Mouse (Mus musculus): ENCODE measurements at regions not wholly inside any gene's neighbourhood (a gene's known extent, or its start where the extent isn't known, plus 50 kb on each side); places are given as distances from the start of the nearest gene placed in this dataset.

DNA sequence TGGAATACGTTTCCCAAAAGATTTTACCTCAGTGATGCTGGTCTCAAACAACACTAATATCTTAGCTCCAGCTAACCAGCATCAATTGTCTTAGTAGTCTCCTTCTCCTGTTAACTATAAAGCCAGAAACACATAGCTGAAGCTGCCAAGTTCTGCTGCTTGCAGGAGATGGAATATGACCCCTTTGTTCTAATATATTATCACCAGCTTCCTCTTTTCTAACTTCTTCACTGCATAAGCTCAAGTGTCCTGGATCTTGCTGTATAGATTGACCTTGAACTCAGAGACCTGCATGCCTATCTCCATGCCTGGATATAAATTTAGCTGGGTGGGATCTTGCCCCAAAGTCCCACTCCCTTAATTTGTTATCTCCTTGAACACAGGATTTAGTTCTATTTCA, 94.8 kb downstream of the Rbm46 start:
- no peak for DNase-seq (ENCODE audit: low read depth, low spot score)

DNA sequence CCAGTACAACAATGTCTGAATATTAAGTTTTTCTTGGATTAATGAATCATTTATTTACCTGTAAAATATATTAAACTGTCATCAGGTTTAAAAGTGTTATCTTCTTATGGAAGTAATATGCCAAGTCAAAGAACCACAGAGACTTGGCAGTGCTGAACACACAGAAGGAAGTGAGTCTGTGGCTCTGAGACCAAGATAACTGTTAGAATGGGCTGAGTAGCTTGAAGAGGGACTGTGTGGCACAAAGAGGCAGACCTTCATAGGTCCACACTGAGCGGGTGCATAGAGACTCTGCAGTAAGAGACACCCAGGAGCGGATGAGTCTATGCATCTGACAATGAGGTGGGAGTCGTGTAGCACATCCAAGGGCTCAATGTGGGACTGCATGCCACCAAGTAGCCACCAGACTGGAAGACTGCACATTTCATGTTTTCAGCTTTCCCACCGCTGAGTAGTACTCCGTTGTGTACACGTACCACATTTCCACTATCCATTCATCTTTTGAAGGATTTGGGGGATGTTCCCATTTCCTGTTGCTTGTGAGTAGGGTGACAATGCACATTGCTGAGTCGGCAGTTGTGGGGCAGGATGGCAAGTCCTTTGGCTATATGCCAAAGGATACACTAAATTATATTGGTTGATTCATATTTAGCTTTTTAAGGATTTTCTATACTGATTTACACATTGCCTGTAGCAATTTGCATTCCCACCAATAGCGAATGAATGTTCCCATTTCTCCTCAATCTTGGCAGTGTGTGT, 105.6 kb downstream of the Rbm46 start:
- no peak for DNase-seq (ENCODE audit: low read depth, low spot score)

DNA sequence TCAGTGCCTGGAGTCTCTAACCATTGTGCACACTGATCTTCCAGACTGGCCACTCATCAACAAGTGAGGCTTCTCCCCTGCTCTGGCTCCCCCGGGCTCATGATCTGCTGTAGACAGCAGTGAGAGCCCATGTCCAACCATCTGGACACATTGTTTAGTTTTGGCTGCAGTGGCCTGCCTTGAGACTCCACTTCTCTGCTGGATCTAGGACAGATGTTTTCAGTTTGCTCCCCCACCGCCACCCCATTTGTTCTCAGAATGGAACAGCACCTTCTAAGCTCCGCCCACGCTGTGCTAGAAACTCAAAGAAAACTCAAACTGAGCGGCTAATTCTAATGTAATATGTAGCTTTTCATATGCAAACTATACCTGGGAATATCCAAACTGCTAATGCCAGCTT, 108.8 kb downstream of the Rbm46 start:
- DNase-seq (ENCODE audit: low read depth, low spot score): no peak

DNA sequence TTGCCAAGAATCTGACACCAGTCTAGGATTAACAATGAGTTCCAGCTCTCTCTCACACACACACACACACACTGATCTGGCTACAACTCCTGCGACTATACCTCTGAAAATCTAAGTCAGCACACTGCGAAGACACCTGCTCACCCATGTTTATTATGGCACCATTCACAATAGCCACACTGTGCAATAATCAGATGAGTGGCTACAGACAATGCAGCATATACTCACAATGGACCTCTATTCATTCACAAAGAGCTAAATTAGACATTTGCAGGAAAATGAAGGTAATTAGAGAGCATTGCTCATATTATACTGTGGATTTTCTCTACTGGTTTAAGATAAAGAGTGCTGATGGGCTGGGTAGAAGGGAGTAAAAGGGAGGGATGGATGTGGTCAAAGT, 116.3 kb downstream of the Rbm46 start:
- DNase-seq (ENCODE audit: low read depth, low spot score): no peak

DNA sequence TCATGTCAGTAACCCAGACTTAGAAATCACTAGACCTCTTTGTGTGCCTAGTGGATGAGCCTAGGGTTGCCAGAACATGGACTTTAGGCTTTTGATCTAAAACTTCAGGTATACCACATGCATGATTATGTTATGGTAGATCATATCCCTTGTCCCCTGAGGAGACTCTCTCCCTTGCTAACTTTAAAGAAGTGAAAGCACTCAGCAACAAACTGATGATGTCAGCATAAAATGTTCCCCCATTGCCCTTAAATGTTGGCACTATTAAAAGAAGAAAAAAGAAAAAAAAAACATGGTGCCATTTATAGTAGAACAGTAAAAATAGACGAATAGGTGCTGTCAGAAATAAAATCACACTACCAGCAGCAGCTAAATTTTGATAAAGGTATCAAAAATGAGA, 117.3 kb downstream of the Rbm46 start:
- no peak for DNase-seq (ENCODE audit: low read depth, low spot score)

DNA sequence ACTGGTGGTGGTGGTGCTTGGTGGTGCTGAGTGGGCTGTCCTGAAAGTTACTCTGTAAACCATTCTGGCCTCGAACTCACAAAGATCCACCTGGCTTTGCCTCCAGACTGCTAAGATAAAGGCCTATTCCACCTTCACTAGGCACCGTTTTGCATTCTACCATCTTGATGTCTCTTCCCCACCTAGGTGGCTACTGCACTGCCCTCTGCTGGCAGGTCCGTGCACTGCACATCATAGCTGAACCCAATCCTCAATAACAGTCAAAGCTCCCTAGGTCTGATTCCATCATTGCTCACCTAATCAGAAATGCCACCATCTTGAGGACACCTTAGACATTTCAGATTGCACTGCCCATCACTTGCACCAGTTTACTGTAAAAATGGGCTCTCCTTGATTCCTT, 150.7 kb downstream of the Rbm46 start:
- peak; percentile 19 for DNase-seq (ENCODE audit: low read depth, low spot score)

DNA sequence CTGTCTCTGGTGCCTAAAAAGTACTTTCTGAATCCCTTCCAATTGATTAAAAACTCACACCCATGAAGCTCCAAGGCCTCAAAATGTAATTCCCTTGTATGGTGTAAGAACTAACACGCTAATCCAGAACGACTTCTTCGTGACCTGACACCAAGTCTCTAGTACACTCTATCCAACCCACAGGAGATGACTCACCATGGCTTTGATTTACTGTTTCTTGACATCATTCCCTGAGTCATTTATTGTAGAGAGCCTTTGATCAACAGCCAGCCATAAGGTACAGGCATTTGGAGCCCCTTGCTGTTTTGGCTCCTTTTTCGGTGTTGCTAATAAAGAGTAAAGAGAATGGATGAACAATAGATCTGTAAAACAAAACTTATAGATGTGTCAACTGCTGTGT, 159.7 kb upstream of the Npy2r start:
- no peak for DNase-seq (ENCODE audit: low read depth, low spot score)

DNA sequence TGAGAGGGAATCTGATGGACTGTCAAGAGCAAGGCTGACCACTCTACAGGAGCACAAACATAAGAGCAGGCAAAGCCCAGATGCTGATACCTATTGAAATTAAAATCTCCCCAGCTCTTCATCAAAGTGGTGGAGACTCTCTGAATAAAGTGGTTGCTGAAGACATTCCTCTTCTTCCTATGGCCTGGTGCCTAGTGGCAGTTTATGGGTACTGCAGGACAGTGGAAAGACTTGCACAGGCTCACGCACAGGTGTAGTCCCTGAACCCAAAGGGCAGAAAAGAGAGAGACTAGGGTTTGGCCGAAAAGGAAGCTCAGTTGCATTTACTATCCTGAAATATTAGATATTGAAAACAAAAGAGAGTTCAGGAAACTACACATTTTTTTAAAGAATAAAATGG, 144.2 kb upstream of the Npy2r start:
- no peak for DNase-seq (ENCODE audit: low read depth, low spot score)

DNA sequence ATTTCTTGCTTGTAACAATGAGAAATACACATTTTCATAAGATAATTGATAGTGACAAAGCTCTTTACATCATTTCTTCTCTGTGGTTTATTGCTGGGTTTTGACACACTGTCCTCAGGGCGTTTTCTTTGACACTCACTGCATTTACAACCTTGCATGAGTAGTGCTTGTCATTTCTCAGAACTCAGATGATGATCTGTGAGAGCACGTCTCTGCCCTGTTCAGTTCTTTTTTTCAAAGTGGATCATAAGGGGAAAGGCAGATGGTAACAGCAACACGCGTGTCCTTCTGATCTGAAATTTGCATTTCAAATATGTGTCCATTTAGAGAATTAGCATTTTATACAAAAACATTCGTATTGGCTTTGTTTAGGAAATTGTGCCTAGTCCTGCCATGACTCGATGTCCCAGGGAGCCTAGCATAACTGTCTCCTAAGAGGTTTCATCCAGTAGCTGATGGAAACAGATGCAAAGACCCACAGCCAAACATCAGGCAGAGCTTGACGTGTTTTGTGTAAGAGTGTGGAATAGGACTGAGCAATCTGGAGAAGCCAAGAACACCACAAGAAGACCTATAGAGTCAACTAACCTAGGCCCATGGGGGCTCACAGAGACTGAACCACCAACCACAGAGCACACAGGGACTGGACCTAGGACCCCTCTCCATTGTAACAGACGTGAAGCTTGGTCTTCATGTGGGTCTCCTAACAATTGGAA, 108.4 kb upstream of the Npy2r start:
- DNase-seq (ENCODE audit: low read depth, low spot score): no peak

DNA sequence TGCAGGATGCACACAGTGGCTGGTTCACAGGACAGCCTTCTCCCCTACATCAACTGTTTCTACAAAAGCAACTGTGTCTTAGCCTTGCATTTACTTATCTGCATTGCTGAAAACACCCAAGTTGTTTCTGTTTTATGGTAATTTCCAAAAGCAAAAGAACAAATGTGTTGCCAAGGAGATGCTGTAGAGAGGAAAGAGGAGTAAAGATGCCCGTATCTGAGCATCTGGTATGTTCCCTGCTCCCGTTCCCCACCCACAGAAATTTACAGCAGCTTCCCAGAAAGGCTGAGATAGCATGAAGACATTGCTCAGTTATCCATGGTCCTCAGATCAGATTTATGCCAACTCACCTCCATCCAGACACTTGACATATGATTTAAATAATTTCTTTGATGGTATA, 104.5 kb upstream of the Npy2r start:
- no peak for DNase-seq (ENCODE audit: low read depth, low spot score)

DNA sequence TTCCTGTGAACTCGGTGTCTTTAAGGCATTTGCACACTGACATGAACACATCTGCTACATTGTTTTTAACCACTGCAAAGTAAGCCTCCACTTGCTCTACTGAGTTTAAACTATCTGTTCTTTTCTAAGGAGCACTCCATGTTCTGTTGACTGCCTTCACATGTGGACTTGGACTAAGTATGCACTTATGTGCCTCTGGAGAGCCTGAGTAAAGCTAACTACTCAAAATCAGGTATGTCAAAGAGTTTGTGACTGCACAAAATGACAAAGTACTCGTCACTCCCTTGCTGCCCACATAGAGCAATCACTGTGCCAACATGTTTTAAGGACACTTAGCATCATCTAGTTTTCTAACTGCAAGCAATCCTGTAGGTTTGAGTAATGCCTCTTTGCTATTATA, 92.2 kb upstream of the Npy2r start:
- DNase-seq (ENCODE audit: low read depth, low spot score): no peak

DNA sequence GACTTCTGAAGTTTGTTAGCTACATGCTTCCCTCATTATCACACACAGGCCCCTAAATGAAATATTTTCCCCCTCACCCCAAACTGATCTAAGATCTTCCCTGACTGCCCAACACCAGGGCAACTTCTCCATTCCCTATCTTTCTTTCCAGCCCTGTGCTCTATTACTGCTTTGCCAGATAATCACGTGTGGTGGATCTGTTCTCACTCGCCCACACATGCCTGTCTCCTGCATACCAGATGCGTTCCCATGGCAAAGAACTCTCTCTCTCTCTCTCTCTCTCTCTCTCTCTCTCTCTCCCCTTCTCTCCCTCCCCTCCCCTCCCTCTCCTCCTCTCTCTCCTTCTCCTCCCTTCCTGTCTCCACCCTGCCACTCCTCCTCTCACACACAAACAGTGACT, 88.8 kb upstream of the Npy2r start:
- no peak for DNase-seq (ENCODE audit: low read depth, low spot score)

DNA sequence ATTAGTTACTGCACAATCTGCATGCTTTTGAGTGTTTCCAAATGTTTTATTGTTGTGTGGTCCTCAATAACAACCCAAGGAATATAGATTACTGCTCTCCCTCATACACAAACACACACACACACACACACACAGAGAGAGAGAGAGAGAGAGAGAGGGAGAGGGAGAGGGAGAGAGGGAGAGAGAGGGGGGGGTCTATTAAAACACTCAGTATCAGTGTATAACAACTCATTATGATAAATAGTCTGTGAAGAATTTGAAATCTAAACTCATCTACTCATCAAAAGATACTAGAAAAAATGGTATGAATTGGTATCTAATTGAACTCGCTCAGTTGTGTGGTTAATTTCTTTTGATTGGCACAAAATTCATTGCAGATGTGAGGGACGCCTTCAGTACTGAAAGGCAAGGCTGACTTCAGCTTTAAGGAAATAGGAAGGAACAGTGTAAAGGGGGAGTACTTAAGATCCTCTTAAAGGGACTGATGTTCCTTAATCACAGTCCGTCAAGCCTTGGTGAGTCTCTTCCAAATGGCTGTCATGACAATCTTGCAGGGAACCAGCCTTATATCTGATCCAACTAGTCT, 72.6 kb upstream of the Npy2r start:
- no peak for DNase-seq (ENCODE audit: low read depth, low spot score)

DNA sequence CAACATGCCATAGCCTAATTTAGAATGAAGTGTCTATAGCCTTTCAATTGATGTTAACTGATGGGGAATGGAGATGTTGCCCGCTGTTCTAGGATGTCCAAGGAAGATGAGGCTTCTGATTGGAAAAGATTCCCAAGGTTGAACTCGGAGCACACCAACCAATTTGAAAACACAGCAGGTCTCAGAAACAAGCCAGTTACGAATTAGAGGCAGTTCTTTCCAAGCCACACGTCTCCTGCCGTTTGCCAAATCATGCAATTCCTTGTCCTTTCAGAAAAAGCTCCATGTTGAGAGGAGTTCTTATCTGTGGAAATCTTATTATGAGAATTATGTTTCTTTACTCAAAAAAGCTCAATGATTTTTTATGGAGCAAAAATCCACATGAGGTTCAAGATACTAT, 71.5 kb upstream of the Npy2r start:
- DNase-seq (ENCODE audit: low read depth, low spot score): no peak

DNA sequence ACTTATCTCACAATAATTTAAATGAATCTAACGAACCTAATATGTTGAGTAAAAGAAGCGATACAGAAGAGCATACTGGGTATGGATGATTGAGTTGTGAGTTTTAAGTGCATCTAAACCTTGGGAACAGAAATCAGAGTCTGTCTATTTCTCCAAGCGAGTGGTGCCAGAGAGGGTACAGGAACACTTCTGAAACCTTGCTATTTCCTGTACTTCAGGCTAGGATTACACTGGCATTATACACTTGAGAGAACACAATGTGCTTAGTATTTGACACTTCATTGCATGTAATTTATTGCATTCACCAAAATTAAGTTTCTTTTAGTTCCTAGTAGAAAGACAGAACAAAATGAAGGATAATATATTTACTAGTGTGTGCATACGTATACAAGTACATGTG, 54.0 kb upstream of the Npy2r start:
- no peak for DNase-seq (ENCODE audit: low read depth, low spot score)

DNA sequence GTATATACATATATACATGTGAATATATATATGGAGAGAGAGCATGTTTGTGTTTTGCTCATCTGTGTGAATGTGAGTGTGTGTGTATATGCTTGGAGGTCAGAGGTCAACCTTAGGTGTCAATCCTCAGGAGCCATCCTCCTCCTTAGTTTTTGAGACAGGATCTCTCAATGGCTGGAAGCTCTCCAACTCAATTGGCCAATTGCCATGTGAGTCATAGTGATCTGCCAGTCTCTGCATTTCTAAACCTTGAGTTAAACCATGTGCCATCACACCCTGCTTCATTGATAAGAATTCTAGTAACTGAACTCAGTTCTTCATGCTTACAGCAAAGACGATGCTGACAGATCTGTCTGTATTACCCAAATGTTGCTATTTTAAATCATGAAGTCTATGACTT, 50.8 kb upstream of the Npy2r start:
- no peak for DNase-seq (ENCODE audit: low read depth, low spot score)
